Mouse (Mus musculus) c-Kit-positive CD71-negative TER-119-negative erythroid progenitor cells, embryonic 14.5 days (primary cell): ENCODE measurements at regions not wholly inside any gene's neighbourhood (a gene's known extent, or its start where the extent isn't known, plus 50 kb on each side); places are given as distances from the start of the nearest gene placed in this dataset.
"Not testable (repeated sequence)": the region's sequence is repeated elsewhere in the genome, so short reads cannot be mapped to it uniquely, and the experiment has no call there.

Experiments used
- DNase-seq: peaks from one replicate; pipeline ENCODE4 v3.0.0-alpha.2; 2013; ENCODE audit warnings: low read depth

- DNase-seq: no peak
Observed at GRCm38 (mm10) chr15:90400326-90401280, 176.5 kb downstream of the Alg10b start.

DNA sequence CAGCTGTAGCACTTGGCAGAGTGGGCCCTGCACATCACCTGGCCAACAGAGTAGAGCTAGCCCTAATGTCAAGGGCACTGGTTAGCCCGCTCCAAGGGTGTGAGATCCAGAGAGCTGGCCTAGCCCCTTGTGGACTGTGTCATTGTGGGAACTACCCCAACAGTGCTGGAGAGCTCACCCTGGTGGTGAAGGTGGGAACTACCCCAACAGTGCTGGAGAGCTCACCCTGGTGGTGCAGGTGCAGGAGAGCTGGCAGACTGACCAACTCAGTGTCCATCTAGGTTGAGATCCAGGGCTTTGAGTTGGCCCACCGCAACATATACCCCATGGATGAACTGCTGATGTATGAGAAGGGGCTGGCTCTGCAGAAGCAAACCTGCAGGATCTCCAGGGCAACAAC lies 196.7 kb downstream of the Alg10b start:
- DNase-seq: peak; percentile 0

DNA sequence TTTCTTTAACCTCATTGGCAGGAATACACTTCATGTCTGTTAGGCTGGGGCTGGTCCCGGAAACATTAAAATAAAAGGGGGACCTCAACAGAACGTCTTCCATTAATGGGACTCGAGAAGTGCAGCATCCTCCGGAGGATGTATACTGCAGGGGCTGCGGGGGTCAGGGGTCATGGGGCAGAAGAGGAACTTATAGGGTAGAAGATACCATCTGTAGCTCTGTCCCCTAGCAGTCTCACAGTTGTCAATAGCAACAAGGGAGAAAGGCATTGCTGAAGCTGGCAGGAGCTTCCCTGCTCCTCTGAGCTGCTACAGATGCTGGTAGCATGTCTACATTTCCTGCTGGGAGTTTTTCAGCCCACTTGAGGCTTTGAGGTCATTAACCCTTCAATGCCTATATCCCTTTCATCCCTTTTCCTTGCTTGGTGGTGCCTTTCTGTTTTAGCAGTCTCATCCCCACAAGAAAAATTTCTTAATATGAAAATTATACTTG lies 198.1 kb downstream of the Alg10b start:
- DNase-seq: no peak

- not testable (repeated sequence) for DNase-seq
Observed at GRCm38 (mm10) chr15:90431048-90431447, 206.9 kb downstream of the Alg10b start.

DNA sequence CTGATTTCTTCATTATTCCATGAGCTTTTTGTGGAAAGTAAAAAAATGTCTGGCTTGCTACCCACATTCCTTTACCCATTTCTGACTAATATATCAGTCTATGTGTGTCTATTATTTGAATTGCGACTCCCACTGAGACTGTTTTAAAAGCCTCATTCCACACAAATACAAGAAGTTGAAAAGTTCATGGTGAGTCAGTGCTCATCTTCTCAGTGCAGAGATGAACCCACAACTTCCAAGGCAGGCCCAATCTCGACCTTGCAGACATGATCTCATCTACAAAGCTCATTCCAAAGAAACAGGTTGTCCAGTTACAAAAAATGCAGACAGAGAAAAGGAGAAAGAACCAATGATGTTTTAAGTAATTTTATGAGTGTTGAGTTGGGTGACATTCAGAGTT lies 208.0 kb downstream of the Alg10b start:
- DNase-seq: no peak

DNA sequence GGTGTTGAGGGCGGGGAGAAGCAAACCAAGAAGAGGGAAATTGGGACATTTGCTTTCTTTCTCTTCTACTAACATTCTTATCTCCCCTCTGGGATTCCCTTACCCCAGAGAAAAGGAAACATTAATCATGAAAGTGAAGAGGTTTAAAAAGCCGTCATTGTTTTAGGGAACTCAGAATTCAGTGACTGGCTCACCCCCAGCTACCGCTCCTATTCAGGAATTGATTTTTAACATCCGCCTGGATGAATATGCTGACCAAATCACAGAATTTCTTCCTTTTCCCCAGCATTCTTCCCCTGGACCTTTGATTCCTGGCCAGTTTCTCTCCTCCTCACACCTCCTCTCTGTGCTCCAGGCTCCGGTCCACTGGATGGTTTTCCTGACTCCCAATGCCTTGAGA lies 211.2 kb downstream of the Alg10b start:
- DNase-seq: no peak
